Mouse (Mus musculus) retina, postnatal 7 days (tissue): ENCODE data around the gene Itpk1.
A peak's percentile ranks its signal among the peaks of the same experiment; 100 is the strongest.
"Not testable (repeated sequence)": the region's sequence is repeated elsewhere in the genome, so short reads cannot be mapped to it uniquely, and the experiment has no call there.

Experiments used
- DNase-seq: peaks from one replicate; pipeline ENCODE4 v3.0.0-alpha.2; 2012; ENCODE audit warnings: low read depth, low spot score

Itpk1 gene

DNA sequence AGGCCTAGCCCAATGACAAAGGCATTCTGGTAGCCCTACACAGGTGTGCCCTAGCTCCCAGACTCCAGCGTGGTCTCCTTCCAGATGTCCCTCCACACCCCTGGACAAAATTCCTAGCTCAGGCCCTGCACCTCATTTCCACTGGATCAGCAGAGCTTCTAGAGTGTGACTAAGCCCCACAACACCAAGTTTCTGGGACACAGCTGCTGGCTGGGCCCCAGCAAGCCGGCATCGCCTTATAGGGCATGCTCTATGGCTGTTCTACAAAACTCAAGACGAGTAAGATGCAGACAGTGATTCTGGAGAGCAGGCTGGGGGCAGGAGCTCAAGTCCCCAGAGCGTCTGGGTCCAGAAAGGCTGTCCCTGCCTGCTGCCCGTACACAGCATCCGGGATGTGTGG is 43.0 kb downstream of the Itpk1 start:
- DNase-seq: no peak

GRCm38 (mm10) chr12:102660906-102661651 is 43.7 kb downstream of the Itpk1 start:
- DNase-seq: no peak

GRCm38 (mm10) chr12:102653003-102653402 is 51.7 kb downstream of the Itpk1 start:
- no peak for DNase-seq

- DNase-seq: no peak
Observed at GRCm38 (mm10) chr12:102652420-102652819, 52.3 kb downstream of the Itpk1 start.

GRCm38 (mm10) chr12:102651871-102652270 is 52.9 kb downstream of the Itpk1 start:
- DNase-seq: no peak

GRCm38 (mm10) chr12:102651401-102651800 is 53.3 kb downstream of the Itpk1 start:
- DNase-seq: no peak

- no peak for DNase-seq
Observed at GRCm38 (mm10) chr12:102650649-102651048, 54.1 kb downstream of the Itpk1 start.

DNA sequence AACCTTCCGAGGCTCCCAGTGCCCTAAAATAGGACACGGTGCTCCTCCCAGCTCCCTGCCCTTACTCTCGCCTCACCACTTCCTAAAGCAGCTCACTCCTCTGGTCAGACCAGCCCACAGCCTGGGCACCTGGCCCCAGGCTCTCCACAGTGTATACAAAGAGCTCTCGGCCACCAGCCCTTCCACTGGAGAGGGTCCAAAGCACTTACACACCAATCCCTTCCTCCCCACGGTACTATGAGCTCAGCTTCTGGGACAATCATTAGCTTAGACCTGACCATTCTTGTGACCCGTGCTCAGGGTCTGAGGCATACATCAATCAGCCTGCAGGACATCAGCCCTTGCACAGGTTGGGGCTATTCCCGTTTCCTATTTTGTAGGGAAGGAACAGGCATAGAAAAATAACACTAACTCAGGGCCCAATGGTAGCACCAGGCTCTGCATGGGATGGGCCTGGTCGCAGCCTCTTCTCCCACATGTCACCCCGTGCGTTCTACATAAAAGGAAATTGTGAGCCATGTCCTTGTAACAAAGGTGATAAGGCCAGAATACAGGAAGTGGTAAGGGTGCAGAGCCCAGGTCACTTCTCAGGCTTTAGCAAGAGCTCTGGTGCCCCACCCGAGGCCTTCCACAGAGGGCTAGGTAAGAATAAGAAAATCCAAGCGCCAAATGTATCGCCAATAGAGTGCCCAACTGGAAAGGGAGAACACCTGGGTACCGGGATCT is 56.7 kb downstream of the Itpk1 start:
- DNase-seq: no peak

DNA sequence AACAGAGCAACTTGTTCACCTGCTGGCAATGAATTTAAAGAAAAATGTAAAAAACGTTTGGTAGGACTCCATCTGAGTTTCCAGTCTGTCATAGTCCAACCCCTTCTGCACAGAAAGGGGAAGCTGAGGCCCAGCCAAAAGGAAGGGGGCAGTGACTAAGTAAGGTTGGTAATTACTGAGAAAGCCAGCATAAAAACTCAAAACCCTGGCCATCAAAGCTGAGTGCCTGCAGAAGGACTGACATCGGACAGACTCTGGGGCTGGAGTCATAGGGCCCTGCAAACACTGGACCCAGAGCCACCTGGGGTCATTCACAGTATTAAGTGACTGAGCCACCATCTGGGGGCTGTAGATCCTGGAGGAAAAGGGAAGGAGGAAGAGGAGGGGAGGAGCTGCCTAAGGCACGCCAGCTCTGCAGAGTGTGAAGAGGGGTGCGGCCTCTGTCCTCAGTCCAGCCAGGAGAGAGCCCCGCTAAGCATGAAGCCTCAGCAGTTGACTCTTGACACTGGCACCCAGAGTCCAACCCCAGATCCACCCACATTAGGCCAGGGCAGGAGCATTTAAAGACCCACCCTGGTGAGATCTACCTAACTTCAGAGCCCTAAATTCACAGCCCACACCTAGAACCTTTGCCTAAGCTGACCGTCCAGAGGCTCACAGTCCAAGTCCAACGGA is 58.0 kb downstream of the Itpk1 start:
- no peak for DNase-seq

DNA sequence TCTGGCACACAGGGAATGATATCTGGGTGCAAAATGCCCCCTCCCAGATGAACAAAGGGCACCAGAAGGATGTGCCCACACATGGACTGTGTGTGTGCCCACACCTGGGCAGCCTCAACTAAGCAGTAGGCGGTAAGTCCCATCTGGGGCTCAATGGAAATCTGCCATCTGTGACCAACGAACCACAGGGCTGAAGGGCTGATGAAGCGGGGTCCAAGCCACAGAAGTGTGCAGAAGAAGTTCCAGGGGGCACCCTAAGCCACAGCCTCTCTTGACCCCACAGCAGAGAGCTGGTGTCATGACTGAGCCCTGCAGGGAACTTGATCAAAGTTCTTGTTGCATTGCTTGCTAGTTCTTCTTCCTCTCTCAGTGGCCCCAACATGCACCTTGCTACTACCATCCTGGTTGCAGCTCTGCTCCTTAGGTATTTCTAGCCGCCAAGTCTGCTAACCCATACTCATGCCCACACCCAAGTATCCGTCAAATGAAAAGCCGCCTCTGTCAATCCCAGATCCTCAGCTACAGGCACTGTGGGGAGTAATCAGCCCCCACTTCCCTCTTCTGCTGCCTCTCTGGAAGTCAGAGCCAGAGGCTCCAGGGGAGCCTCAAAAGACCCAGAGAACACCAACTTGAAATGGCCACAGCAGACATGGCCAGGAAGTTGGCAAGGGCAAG is 58.7 kb downstream of the Itpk1 start:
- DNase-seq: no peak

- DNase-seq: no peak
Observed at GRCm38 (mm10) chr12:102643316-102643715, 61.4 kb downstream of the Itpk1 start.

DNA sequence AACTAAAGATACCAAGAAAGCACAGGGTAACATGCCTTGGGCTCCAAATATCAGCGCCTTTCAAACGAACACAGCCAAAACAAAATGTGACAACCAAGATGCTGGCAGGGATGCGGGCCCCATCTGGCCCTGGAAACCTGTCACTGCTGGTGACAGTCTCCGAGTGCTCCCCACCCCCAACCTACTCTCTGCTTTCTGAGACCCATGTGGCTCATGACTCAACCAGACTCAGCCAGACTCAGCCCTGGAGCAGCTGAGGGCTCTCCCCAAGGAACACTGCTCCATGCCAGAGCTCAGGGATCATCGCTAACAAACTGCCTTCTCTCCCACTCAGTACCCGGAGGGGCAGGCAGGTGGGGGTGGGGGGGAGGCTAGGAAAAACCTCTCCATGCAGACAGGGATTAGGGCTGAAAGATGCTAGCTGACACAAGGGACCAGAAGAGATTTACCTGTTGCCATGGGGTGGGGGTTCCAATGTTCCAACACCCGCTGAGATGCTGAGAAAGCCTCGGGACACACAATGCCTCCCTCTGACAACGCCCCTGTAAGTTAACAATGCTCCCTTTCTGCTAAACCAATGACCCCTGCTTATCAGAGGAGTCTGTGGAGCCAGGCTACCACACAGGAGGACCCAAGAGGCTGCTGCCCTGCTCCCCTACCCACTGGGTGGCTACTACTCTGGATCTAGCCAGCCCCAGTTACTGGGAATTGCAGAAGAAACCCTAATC is 64.1 kb downstream of the Itpk1 start:
- peak; percentile 39 for DNase-seq

DNA sequence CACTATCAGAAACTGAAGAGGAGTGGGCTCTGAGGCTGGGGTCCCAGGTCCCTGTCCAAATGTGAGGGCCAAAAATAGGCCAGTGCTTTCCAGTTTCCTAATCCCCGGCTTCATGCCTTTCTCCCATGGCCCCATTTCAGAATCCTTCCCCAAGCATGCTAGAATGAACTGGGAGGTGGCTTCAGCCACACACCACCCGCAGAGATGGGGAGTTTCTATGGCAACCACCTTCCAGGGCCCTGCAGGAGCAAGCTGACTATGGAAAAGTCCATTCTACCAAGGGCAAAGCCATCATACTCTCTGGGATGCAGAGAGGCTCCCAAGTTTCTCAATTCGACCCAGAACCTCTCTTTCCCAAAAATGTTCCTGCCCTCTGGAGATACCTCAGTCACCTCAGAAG is 65.9 kb downstream of the Itpk1 start:
- DNase-seq: no peak

DNA sequence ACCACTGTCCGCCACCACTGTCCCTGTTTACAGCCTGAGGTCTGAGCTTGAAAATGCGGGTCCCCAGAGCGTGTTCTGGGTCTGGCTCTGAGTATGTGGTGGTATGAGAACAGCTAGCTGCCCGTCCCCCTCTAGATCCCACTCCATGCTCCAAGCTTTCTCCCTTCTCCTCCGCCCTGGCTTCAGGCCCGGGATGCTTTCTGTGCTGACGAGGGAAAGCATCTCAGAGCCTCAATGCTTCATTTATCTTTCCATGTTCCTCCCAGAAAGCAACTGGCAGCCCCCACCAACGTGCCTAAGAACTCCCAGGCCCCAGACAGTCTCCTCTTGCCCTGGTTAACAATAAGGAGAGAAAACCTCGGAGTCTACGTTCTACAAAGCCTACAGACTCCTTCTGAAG is 67.5 kb downstream of the Itpk1 start:
- DNase-seq: no peak

DNA sequence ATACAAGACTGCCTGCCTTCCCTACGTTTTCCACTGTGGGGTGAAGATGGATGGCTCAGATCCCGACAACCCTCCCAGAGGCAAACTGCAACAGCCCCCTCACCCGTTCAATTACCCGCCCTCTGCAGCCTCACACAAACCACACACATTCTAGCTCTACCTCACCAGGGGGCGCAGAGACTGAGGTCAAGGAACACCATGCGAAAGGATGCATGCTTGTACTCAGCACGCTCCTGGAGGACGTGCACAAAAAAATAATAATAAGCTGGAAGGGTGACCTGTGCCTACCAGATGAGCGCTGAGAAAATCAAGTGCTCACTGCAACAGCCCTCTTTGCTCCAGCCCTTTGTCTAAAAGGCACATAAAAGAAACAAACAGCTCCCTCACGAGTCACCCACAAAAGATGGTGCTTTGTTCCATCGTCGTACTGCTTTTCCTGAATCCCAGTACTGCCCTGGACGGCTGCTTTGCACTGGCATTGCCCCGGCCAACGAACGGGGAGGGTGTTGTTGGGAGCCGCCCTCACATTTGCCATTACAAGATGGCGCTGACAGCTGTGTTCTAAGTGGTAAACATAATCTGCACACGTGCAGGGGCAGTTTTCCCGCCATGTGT is 70.2 kb downstream of the Itpk1 start:
- DNase-seq: no peak

- peak; percentile 6 for DNase-seq
Observed at GRCm38 (mm10) chr12:102633083-102633501, 71.6 kb downstream of the Itpk1 start.

GRCm38 (mm10) chr12:102631690-102632089 is 73.0 kb downstream of the Itpk1 start:
- peak; percentile 98 for DNase-seq

- DNase-seq: not testable (repeated sequence)
Observed at GRCm38 (mm10) chr12:102630471-102630870, 74.3 kb downstream of the Itpk1 start.

DNA sequence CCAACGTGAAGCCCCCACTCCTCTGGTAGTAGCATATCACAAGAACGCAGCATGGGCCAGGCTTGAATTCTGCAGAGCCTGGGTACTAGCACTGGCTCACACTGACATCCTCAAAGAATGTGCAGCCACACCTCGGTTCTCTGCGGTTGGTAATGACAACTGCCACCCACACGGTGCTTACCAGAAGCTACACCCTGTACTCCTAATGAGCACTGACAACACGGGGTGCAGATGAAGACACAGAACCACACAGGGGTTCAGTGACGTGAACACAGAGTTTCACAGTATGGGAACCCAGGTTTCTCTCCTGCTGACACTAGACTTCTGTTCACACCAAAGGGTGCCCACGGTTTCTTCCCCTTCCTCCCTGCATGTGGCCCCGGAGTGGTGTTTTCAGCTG is 76.5 kb downstream of the Itpk1 start:
- no peak for DNase-seq

GRCm38 (mm10) chr12:102627545-102627944 is 77.2 kb downstream of the Itpk1 start:
- no peak for DNase-seq

GRCm38 (mm10) chr12:102626841-102627240 is 77.9 kb downstream of the Itpk1 start:
- no peak for DNase-seq
